Mouse (Mus musculus): ENCODE data around the gene 4933428G20Rik.

DNA sequence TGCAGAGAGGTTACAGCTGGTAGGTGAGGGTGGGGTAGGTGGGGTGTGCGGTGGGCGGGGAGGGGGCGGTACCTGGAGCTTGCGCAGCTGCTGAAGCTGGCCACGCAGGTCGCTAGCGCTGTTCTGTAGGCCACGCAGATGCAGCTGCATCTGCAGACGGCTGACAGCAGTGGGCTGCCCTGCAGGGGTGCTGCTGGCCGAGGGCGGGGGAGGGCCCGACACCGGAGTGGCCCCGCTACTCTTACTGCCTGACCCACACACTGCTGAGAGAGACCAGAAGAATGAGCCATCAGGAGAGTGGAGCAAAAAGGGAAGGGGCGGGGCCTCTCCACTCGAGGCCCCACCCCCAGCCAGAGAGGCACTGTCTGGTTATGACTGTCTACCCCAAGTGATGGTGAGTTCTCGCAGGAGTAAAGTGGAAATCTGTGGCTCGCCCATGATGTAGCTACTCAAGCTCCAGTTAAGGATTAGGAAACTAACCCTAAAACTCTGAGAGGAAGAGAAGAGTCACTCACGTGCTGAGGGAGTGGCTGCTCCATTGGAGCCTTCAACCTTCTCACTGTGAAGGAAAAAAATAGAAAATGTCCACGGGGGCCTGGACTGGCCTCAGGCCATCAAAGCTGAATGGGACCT, 32.9 kb upstream of the 4933428G20Rik start:
- TF ChIP-seq E2F4 (IDR thresholded peaks at IDR 0.05; ENCODE audit: insufficient read depth) (no peak), POLR2A (IDR thresholded peaks at IDR 0.05; ENCODE audit: insufficient read length, low read depth) (no peak), CEBPB (IDR thresholded peaks at IDR 0.05; ENCODE audit: insufficient read depth, poor library complexity, severe bottlenecking) (no peak), POLR2AphosphoS2 (IDR thresholded peaks at IDR 0.05; ENCODE audit: insufficient read length, low read depth) (no peak), MYOG (IDR thresholded peaks at IDR 0.05; ENCODE audit: control insufficient read depth in 1 of 3, insufficient read depth in 1 of 3, insufficient read length in 2 of 3, low read depth in 2 of 3) (no peak), TCF12 (IDR thresholded peaks at IDR 0.05; ENCODE audit: insufficient read depth, poor library complexity, severe bottlenecking) (no peak), USF1 (IDR thresholded peaks at IDR 0.05; ENCODE audit: low read depth) (no peak), TCF3 (IDR thresholded peaks at IDR 0.05; ENCODE audit: insufficient read length, low read depth) (no peak), MAX (IDR thresholded peaks at IDR 0.05; ENCODE audit: low read depth) (no peak), MYOD1 (IDR thresholded peaks at IDR 0.05; ENCODE audit: control insufficient read depth in 1 of 3, insufficient read length in 2 of 3, low read depth in 2 of 3) (no peak), SRF (IDR thresholded peaks at IDR 0.05; ENCODE audit: control insufficient read depth, insufficient read length, low read depth) (no peak), REST (IDR thresholded peaks at IDR 0.05; ENCODE audit: insufficient read depth, insufficient read length) (no peak)

Measured in myocyte (in vitro differentiated cells).